Mouse (Mus musculus) stomach, embryonic 15.5 days (tissue): ENCODE data around the gene Dbnl. TPM values are rescaled to one million over a fixed set of nuclear protein-coding genes. Genes with fewer than 3 reads are reported as not detected.
"Not testable (repeated sequence)": the region's sequence is repeated elsewhere in the genome, so short reads cannot be mapped to it uniquely, and the experiment has no call there.

Experiments used
- ATAC-seq: fragments of 200-750 bp; cut with Nextera tagmentation; 2 replicates; pipeline ENCODE4 v1.8.0; 2017; ENCODE audit warnings: low read depth, moderate number of reproducible peaks, moderate TSS enrichment; ENCODE audit not compliant: insufficient read depth, low FRiP score
- H3K27ac ChIP-seq: fragments of 300-500 bp; sonication (generic); 2 replicates; pipeline ENCODE4 v1.5.1; 2015; ENCODE audit warnings: mild to moderate bottlenecking, inconsistent platforms
- H3K27me3 ChIP-seq: fragments of 300-500 bp; sonication (generic); replicated peaks from 2 replicates; pipeline ENCODE4 v1.6.1; 2015; ENCODE audit warnings: inconsistent platforms
- H3K36me3 ChIP-seq: fragments of 300-500 bp; sonication (generic); 2 replicates; pipeline ENCODE4 v1.6.1; 2015; ENCODE audit warnings: inconsistent platforms
- H3K4me1 ChIP-seq: fragments of 300-500 bp; sonication (generic); 2 replicates; pipeline ENCODE4 v1.6.1; 2015; ENCODE audit warnings: inconsistent platforms
- H3K4me2 ChIP-seq: fragments of 300-500 bp; sonication (generic); 2 replicates; pipeline ENCODE4 v1.6.1; 2015; ENCODE audit warnings: mild to moderate bottlenecking, inconsistent platforms
- H3K4me3 ChIP-seq: fragments of 300-500 bp; sonication (generic); replicated peaks from 2 replicates; pipeline ENCODE4 v1.5.1; 2015; ENCODE audit warnings: inconsistent platforms
- H3K9ac ChIP-seq: fragments of 300-500 bp; sonication (generic); 2 replicates; pipeline ENCODE4 v1.6.1; 2015; ENCODE audit warnings: inconsistent platforms
- H3K9me3 ChIP-seq: fragments of 300-500 bp; sonication (generic); 2 replicates; pipeline ENCODE4 v1.6.1; 2016; ENCODE audit warnings: inconsistent platforms
- WGBS: fragments of 180-500 bp; shearing (Covaris S2); methylation state at CpG from one replicate; pipeline ENCODE4 v1.1.7; 2015; 5-methylcytosine and 5-hydroxymethylcytosine counted together
- polyA plus RNA-seq: library from polyadenylated mRNA; unstranded; fragments of >200 nt; fragmentation: Nextera tagmentation; extraction: Ambion mirVana; gene quantifications from 2 replicates; pipeline ENCODE4 v1.2.1, GENCODE M21; 2015

Gene Dbnl
- polyA plus RNA-seq, 1 experiment from 2014 or later, result 111 TPM

- Histone ChIP-seq H3K27me3 (no peaks in the 10 kb centered on the region), H3K4me1 (0 out of 2 replicates have a peak, but pooled peaks cover 4% of the 10 kb centered on the region), H3K4me2 (no peak overlapping the region), H3K36me3 (peaks cover 56% of the 10 kb centered on the region), H3K27ac (no peak overlapping the region), H3K9me3 (no peaks in the 10 kb centered on the region), H3K9ac (no peak overlapping the region), H3K4me3 (no peak overlapping the region)
- ATAC-seq, result no peak
- WGBS, result 72% methylated on average over 11 of the region's 11 CpGs
Observed at GRCm38 (mm10) chr11:5797371-5797770, 9.1 kb downstream of the Dbnl start.

- H3K27me3 ChIP-seq, result no peaks in the 10 kb centered on the region
- WGBS, result 93% methylated on average over 5 of the region's 5 CpGs
- no peak overlapping the region for H3K4me3 ChIP-seq
- H3K4me2 ChIP-seq, result no peak overlapping the region
- H3K9ac ChIP-seq, result no peak overlapping the region
- H3K4me1 ChIP-seq, result 0 out of 2 replicates have a peak, but pooled peaks cover 4% of the 10 kb centered on the region
- no peak for ATAC-seq
- no peaks in the 10 kb centered on the region for H3K9me3 ChIP-seq
- no peak overlapping the region for H3K27ac ChIP-seq
- peaks cover 50% of the 10 kb centered on the region for H3K36me3 ChIP-seq
Observed at GRCm38 (mm10) chr11:5797928-5798327, 9.6 kb downstream of the Dbnl start.

- WGBS, result 78% methylated on average over 17 of the region's 17 CpGs
- no peak overlapping the region for H3K4me2 ChIP-seq
- peaks cover 45% of the 10 kb centered on the region for H3K36me3 ChIP-seq
- no peak overlapping the region for H3K27ac ChIP-seq
- no peaks in the 10 kb centered on the region for H3K9me3 ChIP-seq
- H3K9ac ChIP-seq, result no peak overlapping the region
- ATAC-seq, result no peak
- H3K4me1 ChIP-seq, result peaks cover 13% of the 10 kb centered on the region; the same call in 1 of the 2 replicates
- H3K4me3 ChIP-seq, result no peak overlapping the region
- no peaks in the 10 kb centered on the region for H3K27me3 ChIP-seq
Observed at GRCm38 (mm10) chr11:5799621-5800490, 11.6 kb downstream of the Dbnl start.

GRCm38 (mm10) chr11:5801511-5801910 is 13.2 kb downstream of the Dbnl start:
- no peak for ATAC-seq
- 92% methylated on average over 16 of the region's 16 CpGs for WGBS
- Histone ChIP-seq H3K4me1 (peaks cover 13% of the 10 kb centered on the region; the same call in 1 of the 2 replicates), H3K4me3 (no peak overlapping the region), H3K9me3 (no peaks in the 10 kb centered on the region), H3K9ac (no peak overlapping the region), H3K27ac (no peak overlapping the region), H3K36me3 (peaks cover 40% of the 10 kb centered on the region), H3K4me2 (no peak overlapping the region), H3K27me3 (no peaks in the 10 kb centered on the region)

- Histone ChIP-seq H3K27me3 (no peaks in the 10 kb centered on the region), H3K4me2 (no peak overlapping the region), H3K36me3 (peaks cover 35% of the 10 kb centered on the region), H3K9me3 (no peaks in the 10 kb centered on the region), H3K27ac (no peak overlapping the region), H3K4me3 (no peak overlapping the region), H3K9ac (no peak overlapping the region), H3K4me1 (peaks cover 13% of the 10 kb centered on the region; the same call in 1 of the 2 replicates)
- WGBS, result 66% methylated on average over 12 of the region's 12 CpGs
- peak; percentile 36; the same call in 1 of the 2 replicates for ATAC-seq
Observed at GRCm38 (mm10) chr11:5802005-5802404, 13.7 kb downstream of the Dbnl start.

GRCm38 (mm10) chr11:5802457-5803217 is 14.3 kb downstream of the Dbnl start:
- peak; percentile 11; the same call in 1 of the 2 replicates for ATAC-seq
- H3K4me2 ChIP-seq, result no peak overlapping the region
- no peaks in the 10 kb centered on the region for H3K9me3 ChIP-seq
- no peak overlapping the region for H3K9ac ChIP-seq
- no peak overlapping the region for H3K27ac ChIP-seq
- peaks cover 29% of the 10 kb centered on the region for H3K36me3 ChIP-seq
- no peak overlapping the region for H3K4me3 ChIP-seq
- WGBS, result 64% methylated on average over 8 of the region's 8 CpGs
- H3K27me3 ChIP-seq, result no peaks in the 10 kb centered on the region
- peaks cover 13% of the 10 kb centered on the region; the same call in 1 of the 2 replicates for H3K4me1 ChIP-seq

- peaks cover 22% of the 10 kb centered on the region for H3K36me3 ChIP-seq
- ATAC-seq, result no peak; the same call in 1 of the 2 replicates
- H3K4me2 ChIP-seq, result no peak within 1 kb of the TSS
- H3K27ac ChIP-seq, result no peak within 1 kb of the TSS
- peaks cover 13% of the 10 kb centered on the region; the same call in 1 of the 2 replicates for H3K4me1 ChIP-seq
- H3K4me3 ChIP-seq, result no peak within 1 kb of the TSS
- no peaks in the 10 kb centered on the region for H3K27me3 ChIP-seq
- no peaks in the 10 kb centered on the region for H3K9me3 ChIP-seq
- WGBS, result 51% methylated on average over 8 of the region's 8 CpGs
- H3K9ac ChIP-seq, result no peak within 1 kb of the TSS
Observed at GRCm38 (mm10) chr11:5803551-5803981, 15.3 kb downstream of the Dbnl start, which contains the start of gene Pgam2. Gene Pgam2, minus strand, starts transcription at chr11:5803733.

GRCm38 (mm10) chr11:5804174-5804573 is 15.9 kb downstream of the Dbnl start:
- H3K4me1 ChIP-seq, result peaks cover 13% of the 10 kb centered on the region; the same call in 1 of the 2 replicates
- no peaks in the 10 kb centered on the region for H3K9me3 ChIP-seq
- H3K27ac ChIP-seq, result no peak overlapping the region
- ATAC-seq, result no peak
- H3K4me3 ChIP-seq, result no peak overlapping the region
- H3K36me3 ChIP-seq, result peaks cover 17% of the 10 kb centered on the region
- H3K9ac ChIP-seq, result no peak overlapping the region
- H3K4me2 ChIP-seq, result no peak overlapping the region
- no peaks in the 10 kb centered on the region for H3K27me3 ChIP-seq
- WGBS, result 50% methylated on average over 5 of the region's 5 CpGs

GRCm38 (mm10) chr11:5805711-5806110 is 17.4 kb downstream of the Dbnl start:
- 81% methylated on average over 3 of the region's 3 CpGs for WGBS
- no peaks in the 10 kb centered on the region for H3K9me3 ChIP-seq
- H3K27ac ChIP-seq, result no peak overlapping the region
- no peak overlapping the region for H3K4me2 ChIP-seq
- no peak overlapping the region for H3K9ac ChIP-seq
- H3K4me1 ChIP-seq, result peaks cover 9% of the 10 kb centered on the region; the same call in 1 of the 2 replicates
- no peak for ATAC-seq
- H3K36me3 ChIP-seq, result peaks cover 1% of the 10 kb centered on the region; the same call in 1 of the 2 replicates
- no peaks in the 10 kb centered on the region for H3K27me3 ChIP-seq
- no peak overlapping the region for H3K4me3 ChIP-seq

GRCm38 (mm10) chr11:5807956-5808355 is 19.7 kb downstream of the Dbnl start:
- Histone ChIP-seq H3K9ac (no peak overlapping the region), H3K27me3 (no peaks in the 10 kb centered on the region), H3K36me3 (no peaks in the 10 kb centered on the region), H3K4me3 (no peak overlapping the region), H3K27ac (no peak overlapping the region), H3K4me1 (peaks cover 9% of the 10 kb centered on the region; the same call in 1 of the 2 replicates), H3K9me3 (no peaks in the 10 kb centered on the region), H3K4me2 (no peak overlapping the region)
- 85% methylated on average over 9 of the region's 9 CpGs for WGBS
- no peak for ATAC-seq

GRCm38 (mm10) chr11:5809487-5809886 is 21.2 kb downstream of the Dbnl start:
- 85% methylated on average over 4 of the region's 4 CpGs for WGBS
- not testable (repeated sequence) for ATAC-seq, H3K4me3 ChIP-seq

More at GRCm38 (mm10) chr11:5809487-5809886, 21.2 kb downstream of the Dbnl start:
- H3K4me1 ChIP-seq, H3K4me2 ChIP-seq, H3K27ac ChIP-seq, H3K27me3 ChIP-seq, H3K9me3 ChIP-seq, H3K9ac ChIP-seq, H3K36me3 ChIP-seq: not testable (repeated sequence)
